ENCODE assay signal across 7 mouse cellular contexts in genomic region chr13:5845161-5845590, GRCm38 (mm10). TPM values are rescaled to one million over a fixed set of nuclear protein-coding genes. Genes with fewer than 3 reads are reported as not detected.
A peak's percentile ranks its signal among the peaks of the same experiment; 100 is the strongest.
DNase-seq lines count a peak whose midpoint lies in the region; ATAC-seq and TF ChIP-seq lines count a peak whose summit lies in the region.

No protein-coding gene starts in this region.

- H3K4me2 ChIP-seq in embryonic facial prominence, embryonic 15.5 days (replicated peaks), result no peak overlapping the region

- H3K4me1 ChIP-seq in G1E (ENCODE audit: insufficient read depth, low read depth, low read length), result peaks cover 61% of the 10 kb centered on the region
- no peaks in the 10 kb centered on the region for H3K4me1 ChIP-seq in embryonic facial prominence, embryonic 15.5 days

- no peaks in the 10 kb centered on the region for H3K79me2 ChIP-seq in C2C12 (ENCODE audit: control insufficient read depth, insufficient read depth)

- H3K4me3 ChIP-seq in C2C12 (ENCODE audit: insufficient read depth, poor library complexity, severe bottlenecking) (peak overlapping the region; percentile 15), G1E (ENCODE audit: low read depth, low read length) (no peak overlapping the region; the same call in 1 of the 2 replicates)
- no peak overlapping the region for H3K4me3 ChIP-seq in embryonic facial prominence, embryonic 15.5 days (replicated peaks)

- 62% methylated on average over 10 of the region's 10 CpGs for WGBS in embryonic facial prominence, embryonic 15.5 days

- no peak overlapping the region for H3K9ac ChIP-seq in embryonic facial prominence, embryonic 15.5 days

- DNase-seq in G1E (ENCODE audit: low spot score), result no peak
- peak; percentile 50 for DNase-seq in kidney, adult 18-20 months
- DNase-seq in lung, postnatal 25 days (ENCODE audit: low spot score), result peak; percentile 75
- no peak for DNase-seq in layer of hippocampus, postnatal 10 days (ENCODE audit: low spot score in 2 of 2)
- no peak for DNase-seq in right cerebral cortex, adult 18-20 months

- H3K27me3 ChIP-seq in C2C12 (ENCODE audit: control insufficient read depth, insufficient read depth, insufficient read length), result no peaks in the 10 kb centered on the region
- H3K27me3 ChIP-seq in G1E (ENCODE audit: insufficient read depth, low read length), result no peaks in the 10 kb centered on the region
- H3K27me3 ChIP-seq in embryonic facial prominence, embryonic 15.5 days, result no peaks in the 10 kb centered on the region

- H3K36me3 ChIP-seq in C2C12 (ENCODE audit: control insufficient read depth, insufficient read depth) (no peaks in the 10 kb centered on the region), G1E (replicated peaks) (no peaks in the 10 kb centered on the region)
- no peaks in the 10 kb centered on the region for H3K36me3 ChIP-seq in embryonic facial prominence, embryonic 15.5 days

- TF ChIP-seq CTCF in C2C12 (IDR thresholded peaks at IDR 0.05; ENCODE audit: control insufficient read depth, insufficient read depth, insufficient read length) (no peak), G1E (IDR thresholded peaks at IDR 0.05; ENCODE audit: low read depth, low read length) (no peak)

- no peaks in the 10 kb centered on the region for H3K79me3 ChIP-seq in C2C12 (ENCODE audit: low read depth)

- H3ac ChIP-seq in C2C12 (ENCODE audit: control insufficient read depth, insufficient read length, low read depth), result peak overlapping the region; percentile 46

- peak overlapping the region; percentile 39; the same call in 1 of the 2 replicates for H3K27ac ChIP-seq in embryonic facial prominence, embryonic 15.5 days (replicated peaks)

- peak; percentile 66 for ATAC-seq in G1E (ENCODE audit: extremely low read depth, insufficient number of reproducible peaks, low FRiP score, poor library complexity, severe bottlenecking)
- no peak for ATAC-seq in embryonic facial prominence, embryonic 15.5 days (ENCODE audit: insufficient number of reproducible peaks, low FRiP score, low TSS enrichment, low read depth)

- no peaks in the 10 kb centered on the region for H3K9me3 ChIP-seq in G1E (replicated peaks)
- no peaks in the 10 kb centered on the region for H3K9me3 ChIP-seq in embryonic facial prominence, embryonic 15.5 days (replicated peaks)

TF ChIP-seq in C2C12, 6 proteins besides CTCF, POLR2A, EP300 and RAD21:
- TF ChIP-seq MYOG (IDR thresholded peaks at IDR 0.05; ENCODE audit: control insufficient read depth, extremely low read depth, insufficient read length) (no peak), FOSL1 (IDR thresholded peaks at IDR 0.05; ENCODE audit: insufficient read depth, low read length, poor library complexity, severe bottlenecking) (peak; percentile 98), MYOD1 (IDR thresholded peaks at IDR 0.05; ENCODE audit: control insufficient read depth, insufficient read length, low read depth) (peak; percentile 89), MAX (IDR thresholded peaks at IDR 0.05) (peak; percentile 70)

RNA-seq across cellular contexts. Expression of gene Klf6, which starts 16.1 kb away (rescaled TPM):
- polyA plus RNA-seq in C2C12 (2012; fragmentation: generic; extraction: Trizol) (21.8 TPM), G1E (2012) (25.3 and 26.3 TPM in 2 replicates)
- total RNA-seq in G1E (2014; fragmentation: Nextera tagmentation) (90.9 and 104 TPM in 2 replicates), G1E (2017) (88.2 and 101 TPM in 2 replicates)
- polyA plus RNA-seq in embryonic facial prominence, embryonic 15.5 days (2015; fragmentation: Nextera tagmentation; extraction: Ambion mirVana), result 90.1 and 97.1 TPM in 2 replicates
- 10 to 100 TPM; 40.9 to 45.4 TPM for total RNA-seq in layer of hippocampus, postnatal 10 days (2021)

Comparison
In these comparisons a context has a peak if more than half of its experiments do, and no peak if none do; other contexts are left out.
1. DNase-seq: peak in kidney, adult 18-20 months (single experiment) and lung, postnatal 25 days (single experiment); none in G1E (single experiment), layer of hippocampus, postnatal 10 days (0 of 2) and right cerebral cortex, adult 18-20 months (single experiment).